Mouse (Mus musculus) kidney, adult 2 months (tissue): ENCODE data around the gene Dph5. TPM values are rescaled to one million over a fixed set of nuclear protein-coding genes. Genes with fewer than 3 reads are reported as not detected.

ENCODE experiments used
- DNase-seq: peaks from one replicate; pipeline ENCODE4 v3.0.0; 2021
- H3K27ac ChIP-seq: fragments of 200-500 bp; 2 replicates; pipeline ENCODE4 v1.5.1; 2012; ENCODE audit warnings: low read depth, low read length, control low read depth, inconsistent platforms; ENCODE audit not compliant: insufficient read depth
- H3K27me3 ChIP-seq: fragments of 200-500 bp; replicated peaks from 2 replicates; pipeline ENCODE4 v1.6.1; 2012; ENCODE audit warnings: mild to moderate bottlenecking, moderate library complexity, low read length, inconsistent platforms; ENCODE audit not compliant: control insufficient read depth, insufficient read depth
- H3K36me3 ChIP-seq: fragments of 200-500 bp; 2 replicates; pipeline ENCODE4 v1.6.1; 2012; ENCODE audit warnings: mild to moderate bottlenecking, moderate library complexity, low read length, inconsistent platforms; ENCODE audit not compliant: control insufficient read depth, insufficient read depth
- H3K4me1 ChIP-seq: fragments of 200-500 bp; 2 replicates; pipeline ENCODE4 v1.6.1; 2011; ENCODE audit warnings: low read length; ENCODE audit not compliant: control insufficient read depth, insufficient read depth
- H3K4me3 ChIP-seq: fragments of 200-500 bp; 2 replicates; pipeline ENCODE4 v1.5.1; 2011; ENCODE audit warnings: mild to moderate bottlenecking, low read depth, low read length, control low read depth; ENCODE audit not compliant: insufficient read depth
- CTCF ChIP-seq: fragments of 200-500 bp; conservative IDR thresholded peaks from 2 replicates; pipeline ENCODE4 v1.5.1; 2011; ENCODE audit warnings: low read depth, mild to moderate bottlenecking, control low read depth, low read length, moderate library complexity, mixed read lengths; ENCODE audit not compliant: insufficient read depth, insufficient read length
- POLR2A ChIP-seq: fragments of 200-500 bp; IDR thresholded peaks from one replicate; pipeline ENCODE4 v1.6.1; 2011; ENCODE audit warnings: low read depth, low read length, control low read depth
- WGBS: fragments of 180-500 bp; shearing (Covaris S2); methylation state at CpG from one replicate; pipeline ENCODE4 v1.1.7; 2018; 5-methylcytosine and 5-hydroxymethylcytosine counted together
- polyA plus RNA-seq: library from polyadenylated mRNA; depleted of rRNA; stranded (reverse); fragments of >200 nt; gene quantifications from 2 replicates; pipeline ENCODE4 v1.2.3, GENCODE M21; 2012

Gene Dph5
- polyA plus RNA-seq, 1 experiment: 6.1 TPM

DNA sequence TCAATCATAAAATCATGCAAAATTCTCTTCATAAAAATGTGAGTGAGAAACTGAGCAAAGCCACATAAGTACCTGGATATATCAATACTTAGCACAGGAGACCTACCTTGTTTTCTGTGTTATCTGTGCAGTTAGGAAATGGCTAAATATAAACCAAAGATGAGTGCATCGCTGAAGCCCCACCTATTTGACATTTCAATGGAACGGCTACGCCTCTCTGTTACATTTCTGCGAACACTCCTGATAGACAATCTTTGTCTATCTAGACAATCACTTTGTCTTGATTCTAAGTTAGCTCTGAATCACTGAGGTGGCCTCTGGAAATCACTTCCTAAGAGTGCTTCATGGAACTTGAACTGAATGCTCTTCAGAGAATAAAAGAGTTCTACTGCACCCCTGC is 52.9 kb downstream of the Dph5 start:
- WGBS: 89% methylated on average over 4 of the region's 4 CpGs
- no peaks in the 10 kb centered on the region for H3K27me3 ChIP-seq
- no peak overlapping the region for H3K4me3 ChIP-seq

DNA sequence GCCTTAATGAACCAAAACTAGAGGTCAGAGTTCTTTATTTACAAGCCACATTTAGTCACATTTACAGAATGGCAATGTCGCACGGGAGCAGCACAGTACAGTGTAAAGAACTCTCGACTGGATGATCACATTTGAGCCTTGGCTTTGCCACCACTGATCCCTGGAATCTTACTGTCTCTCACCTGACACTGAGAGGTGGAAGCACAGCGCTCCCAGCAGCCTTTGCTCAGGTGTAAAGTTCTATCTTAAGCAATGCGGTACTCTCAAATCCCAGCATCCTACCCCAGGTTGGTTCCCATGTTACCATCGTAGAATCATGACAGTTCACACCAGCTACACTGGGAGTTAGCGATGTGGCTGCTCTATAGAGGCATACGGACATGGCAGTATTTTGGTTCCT is 53.8 kb downstream of the Dph5 start:
- H3K27me3 ChIP-seq: no peaks in the 10 kb centered on the region
- no peak overlapping the region for H3K27ac ChIP-seq
- WGBS: 93% methylated on average over 8 of the region's 8 CpGs
- TF ChIP-seq CTCF (no peak), POLR2A (no peak)
- no peaks in the 10 kb centered on the region for H3K4me1 ChIP-seq
- H3K36me3 ChIP-seq: peaks cover 5% of the 10 kb centered on the region; the same call in 1 of the 2 replicates
- no peak overlapping the region for H3K4me3 ChIP-seq
- no peak for DNase-seq

More for the DNA sequence above, 52.9 kb downstream of the Dph5 start:
- no peak for DNase-seq
- no peak overlapping the region for H3K27ac ChIP-seq
- peaks cover 5% of the 10 kb centered on the region; the same call in 1 of the 2 replicates for H3K36me3 ChIP-seq
- TF ChIP-seq POLR2A (no peak), CTCF (no peak)
- no peaks in the 10 kb centered on the region for H3K4me1 ChIP-seq

DNA sequence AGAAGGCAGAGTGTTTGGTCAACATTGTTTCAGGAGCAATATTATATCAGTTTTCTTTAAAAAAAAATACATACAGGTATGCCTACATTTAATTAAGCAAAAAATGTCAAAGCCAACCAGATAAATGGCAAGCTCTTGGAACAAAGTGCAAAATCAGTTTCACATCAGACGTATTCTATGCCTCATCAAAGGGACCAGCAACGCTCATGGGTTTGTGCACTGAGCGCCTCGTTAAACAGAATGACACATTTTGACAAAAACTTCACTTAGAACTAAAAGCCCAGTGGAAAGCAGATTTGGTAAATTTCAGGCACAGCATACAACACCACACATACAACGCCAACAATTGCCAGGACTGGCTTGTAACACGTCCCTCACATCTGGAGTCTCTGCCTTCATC is 56.7 kb downstream of the Dph5 start:
- 87% methylated on average over 6 of the region's 6 CpGs for WGBS
- Histone ChIP-seq H3K4me1 (no peaks in the 10 kb centered on the region), H3K27me3 (no peaks in the 10 kb centered on the region), H3K4me3 (no peak overlapping the region), H3K36me3 (peaks cover 5% of the 10 kb centered on the region; the same call in 1 of the 2 replicates), H3K27ac (no peak overlapping the region)
- no peak for TF ChIP-seq CTCF
- TF ChIP-seq POLR2A: no peak
- DNase-seq: no peak

DNA sequence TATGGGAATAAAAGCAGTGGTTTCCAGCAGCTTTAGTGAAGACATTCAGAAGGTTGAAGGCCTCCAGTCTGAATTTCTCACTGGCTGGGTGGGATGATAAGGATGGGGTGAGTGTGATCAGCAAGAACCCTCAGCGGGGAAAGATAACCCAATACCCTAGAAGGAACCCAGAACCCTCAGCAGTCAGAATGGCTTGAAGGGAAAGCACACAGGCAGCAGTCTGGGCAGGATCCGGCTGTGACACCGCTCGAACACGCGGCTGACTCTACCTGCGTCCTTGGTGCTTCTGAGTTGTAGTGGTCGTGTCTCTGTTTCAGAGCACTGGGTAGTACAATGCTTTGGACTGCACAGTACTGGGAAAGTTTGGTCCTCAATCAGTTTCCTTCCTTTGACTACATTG is 58.6 kb downstream of the Dph5 start:
- no peaks in the 10 kb centered on the region for H3K27me3 ChIP-seq
- H3K4me3 ChIP-seq: no peak overlapping the region
- 96% methylated on average over 8 of the region's 8 CpGs for WGBS
- no peak for DNase-seq
- H3K36me3 ChIP-seq: peaks cover 8% of the 10 kb centered on the region
- no peak for TF ChIP-seq POLR2A
- no peak for TF ChIP-seq CTCF
- H3K27ac ChIP-seq: no peak overlapping the region
- no peaks in the 10 kb centered on the region for H3K4me1 ChIP-seq

DNA sequence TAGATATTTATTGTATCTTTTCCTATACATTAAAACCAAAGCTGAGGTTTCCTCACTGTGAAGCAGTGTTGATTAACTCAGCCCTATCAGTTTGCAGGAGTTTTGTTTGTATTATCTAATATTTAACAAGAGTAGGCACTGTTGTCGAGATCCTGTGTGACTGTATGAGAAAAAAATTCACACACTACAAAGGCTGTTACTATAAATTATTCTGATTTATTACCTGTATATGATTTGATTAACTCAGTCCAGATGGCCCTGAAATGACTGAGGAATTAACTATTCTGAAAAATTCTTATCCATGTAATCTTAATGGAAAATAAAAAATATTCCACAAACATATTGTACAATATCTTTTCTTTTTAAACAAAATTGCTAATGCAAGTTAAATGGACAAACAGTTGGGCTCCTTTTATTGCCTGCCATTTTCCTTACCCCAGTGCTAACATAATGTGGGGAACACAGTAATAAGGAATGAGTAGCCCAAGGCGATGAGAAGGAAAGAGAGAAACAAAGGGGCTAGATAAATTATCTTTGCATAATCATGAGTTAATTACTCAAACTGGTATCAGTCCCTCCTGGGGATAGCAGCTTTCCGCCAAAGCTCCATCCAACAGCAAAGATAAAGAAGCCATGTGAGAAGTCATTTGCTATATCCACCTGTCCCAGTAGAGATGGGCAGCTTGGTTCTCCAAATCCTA is 61.7 kb downstream of the Dph5 start:
- WGBS: 72% methylated on average over 3 of the region's 3 CpGs
- DNase-seq: no peak
- Histone ChIP-seq H3K4me1 (no peaks in the 10 kb centered on the region), H3K27ac (no peak overlapping the region), H3K36me3 (peaks cover 4% of the 10 kb centered on the region), H3K4me3 (no peak overlapping the region), H3K27me3 (no peaks in the 10 kb centered on the region)
- no peak for TF ChIP-seq CTCF
- TF ChIP-seq POLR2A: no peak

DNA sequence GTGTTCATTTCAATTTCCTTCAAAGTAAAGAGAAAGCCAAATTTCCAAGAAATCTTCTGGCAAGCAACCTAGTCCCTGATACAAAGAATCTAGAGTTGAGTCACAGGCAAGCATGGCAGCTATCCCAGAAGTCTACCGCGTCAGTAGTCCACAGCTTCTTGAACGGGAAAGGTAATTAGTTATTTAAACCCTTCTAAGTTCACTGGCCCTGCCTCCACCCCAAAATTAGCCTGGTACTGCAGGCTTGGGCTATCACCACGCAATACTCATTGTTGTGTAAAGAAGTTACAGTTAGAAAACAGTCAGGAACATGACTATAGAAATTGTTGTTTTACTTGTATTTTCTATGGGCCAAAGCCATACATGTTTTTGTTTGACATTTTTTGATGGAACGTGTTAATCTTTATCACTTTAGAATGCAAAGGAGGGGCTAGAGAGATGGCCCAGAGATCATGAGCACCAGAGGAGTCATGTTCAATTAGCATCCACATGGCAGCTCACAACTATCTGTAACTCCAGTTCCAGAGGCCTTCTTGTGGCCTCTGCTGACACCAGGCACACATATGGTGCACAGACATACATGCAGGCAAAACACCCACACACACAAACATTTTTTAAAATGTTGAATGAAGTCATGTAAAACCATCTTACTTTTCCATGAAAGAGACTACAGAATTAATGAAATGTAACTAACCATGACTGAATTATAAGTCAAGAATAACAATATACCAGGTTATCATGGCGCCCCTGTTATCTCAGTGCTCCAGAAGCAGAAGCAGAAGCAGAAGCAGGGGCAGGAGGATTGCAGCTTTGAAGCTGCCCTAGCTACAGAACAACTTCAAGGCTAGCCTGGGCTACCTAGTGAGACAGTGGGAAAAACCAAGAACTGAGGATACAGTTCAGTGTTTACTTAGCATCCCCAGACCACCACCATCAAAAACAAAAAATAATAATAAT is 62.6 kb downstream of the Dph5 start:
- no peaks in the 10 kb centered on the region for H3K27me3 ChIP-seq
- WGBS: 81% methylated on average over 6 of the region's 6 CpGs
- no peaks in the 10 kb centered on the region for H3K4me1 ChIP-seq
- H3K27ac ChIP-seq: no peak overlapping the region
- no peak overlapping the region for H3K4me3 ChIP-seq
- H3K36me3 ChIP-seq: peaks cover 4% of the 10 kb centered on the region
- TF ChIP-seq POLR2A: no peak
- TF ChIP-seq CTCF: no peak
- no peak for DNase-seq

DNA sequence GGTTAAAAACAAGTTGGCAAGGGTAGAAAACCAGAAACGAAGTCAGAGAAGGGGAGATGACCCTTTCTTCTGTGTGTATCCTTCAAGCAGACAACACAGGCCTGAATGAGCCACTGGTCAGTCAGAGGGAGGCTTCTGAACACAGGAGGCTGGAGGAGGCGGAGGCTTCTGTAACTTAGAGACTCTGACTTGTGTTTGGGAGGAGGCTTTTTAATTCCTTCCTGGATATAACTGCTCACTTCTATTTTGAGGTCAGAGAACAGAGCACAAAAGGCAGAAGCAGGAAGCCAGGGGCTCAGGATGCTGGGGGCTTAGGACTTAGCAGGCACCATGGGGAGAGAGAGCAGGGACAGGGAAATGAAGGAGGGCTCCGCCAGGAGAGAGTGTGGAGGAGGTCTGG is 63.6 kb downstream of the Dph5 start:
- 75% methylated on average over 3 of the region's 3 CpGs for WGBS
- H3K36me3 ChIP-seq: peaks cover 4% of the 10 kb centered on the region

More for the DNA sequence above, 63.6 kb downstream of the Dph5 start:
- TF ChIP-seq POLR2A (no peak), CTCF (no peak)
- Histone ChIP-seq H3K4me3 (no peak overlapping the region), H3K27ac (peak overlapping the region; percentile 52), H3K27me3 (no peaks in the 10 kb centered on the region), H3K4me1 (no peaks in the 10 kb centered on the region)
- DNase-seq: peak; percentile 18
